Mouse (Mus musculus) adrenal gland, postnatal 25 days (tissue): Measurements from ENCODE around the gene Pcp4l1. TPM values are rescaled to one million over a fixed set of nuclear protein-coding genes. Genes with fewer than 3 reads are reported as not detected.

Source experiments
- DNase-seq: peaks from one replicate; pipeline ENCODE4 v3.0.0; 2021; ENCODE audit warnings: mixed read lengths
- total RNA-seq: library from RNA; stranded (reverse); gene quantifications from 2 replicates; pipeline ENCODE4 v1.2.3, GENCODE M21; 2021

The Pcp4l1 gene
- total RNA-seq, 1 experiment from 2014 or later = 36.1 TPM

DNA sequence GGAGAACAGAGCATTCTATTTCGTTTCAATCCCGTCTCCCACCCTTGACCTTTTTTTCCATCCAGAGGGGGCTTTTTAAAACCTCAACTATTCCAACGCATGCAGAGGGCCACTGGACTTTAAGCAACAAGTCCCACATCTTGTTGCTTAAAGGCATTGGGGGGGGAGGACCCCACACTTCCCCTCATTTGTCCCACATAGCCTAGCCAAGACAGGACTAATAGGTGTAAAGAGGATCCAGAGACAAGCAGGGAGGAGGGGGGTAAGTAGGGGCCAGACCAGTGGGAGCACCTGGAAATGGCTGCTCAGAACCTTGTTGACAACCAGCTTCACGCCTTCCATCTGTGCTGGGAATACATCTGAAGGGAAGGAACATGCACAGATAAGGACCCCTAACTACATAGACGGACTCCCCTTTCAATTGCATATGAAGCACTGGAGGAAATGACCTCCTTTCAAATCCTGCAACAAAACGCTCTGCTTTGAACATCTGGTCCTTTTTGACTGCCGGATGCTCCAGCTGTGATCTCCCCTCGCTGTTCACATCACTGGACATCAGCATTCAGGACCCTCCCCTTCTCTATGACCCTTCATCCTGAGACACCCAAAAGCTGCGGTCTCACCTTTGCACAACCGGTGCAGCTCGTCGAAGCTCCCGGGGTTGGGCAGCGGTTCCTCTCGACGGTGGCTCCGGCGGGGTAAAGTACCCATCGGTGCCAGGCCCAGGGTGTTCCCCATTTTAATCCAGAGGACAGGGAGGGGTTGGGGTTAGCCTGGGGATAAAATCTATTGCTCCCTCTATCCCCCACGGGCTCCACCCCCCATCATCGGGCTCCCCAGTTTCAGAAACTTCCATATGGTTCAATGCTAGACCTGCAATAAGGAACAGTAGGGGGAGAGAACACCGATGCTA is 25.5 kb upstream of the Pcp4l1 start:
- no peak for DNase-seq

DNA sequence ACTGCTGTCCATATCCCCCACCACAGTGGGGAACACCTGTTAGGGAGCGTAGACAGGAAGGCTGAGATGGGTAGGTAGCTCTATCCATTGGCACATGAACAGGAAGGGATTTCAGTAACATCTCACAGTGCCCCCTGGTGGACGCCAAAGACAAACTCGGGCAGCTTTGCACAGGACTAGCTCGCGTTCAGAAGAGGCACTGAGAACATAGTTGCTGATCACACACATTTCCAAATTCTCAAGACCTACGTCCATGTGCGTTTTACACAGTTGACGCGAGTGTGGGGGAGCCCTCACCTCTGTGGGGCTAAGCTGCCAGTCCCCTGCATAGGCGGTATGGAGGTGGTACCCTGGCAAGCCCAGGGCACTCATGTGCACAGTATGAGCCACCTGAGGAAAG is 24.8 kb upstream of the Pcp4l1 start:
- peak; percentile 85 for DNase-seq

DNA sequence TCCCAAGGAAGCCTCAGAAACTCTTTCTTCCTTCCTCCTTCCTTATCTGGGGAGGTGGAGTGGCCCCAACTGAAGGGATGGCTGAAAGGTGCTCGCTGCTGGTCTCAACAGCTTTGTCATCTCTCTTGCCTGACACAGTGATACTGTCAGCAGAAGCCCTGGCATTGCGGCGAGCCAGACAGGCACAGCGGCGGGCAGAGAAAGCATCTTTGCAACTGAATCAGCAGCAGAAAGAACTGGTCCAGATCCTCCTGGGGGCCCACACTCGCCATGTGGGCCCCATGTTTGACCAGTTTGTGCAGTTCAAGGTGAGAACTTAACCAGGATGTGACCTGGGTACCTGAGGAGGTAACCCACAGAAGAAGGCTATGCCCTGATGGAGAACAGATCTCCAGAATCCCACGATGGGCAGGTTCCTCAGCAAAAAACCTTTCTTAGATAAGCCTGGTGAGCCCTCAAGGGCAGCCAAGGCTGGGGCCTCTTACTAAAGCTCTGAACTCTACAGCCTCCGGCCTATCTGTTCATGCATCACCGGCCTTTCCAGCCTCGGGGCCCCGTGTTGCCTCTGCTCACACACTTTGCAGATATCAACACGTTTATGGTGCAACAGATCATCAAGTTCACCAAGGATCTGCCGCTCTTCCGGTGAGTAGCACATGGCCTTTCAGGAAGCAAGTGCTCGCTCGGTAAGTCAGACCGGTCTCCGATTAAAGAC is 20.3 kb upstream of the Pcp4l1 start:
- DNase-seq = no peak

DNA sequence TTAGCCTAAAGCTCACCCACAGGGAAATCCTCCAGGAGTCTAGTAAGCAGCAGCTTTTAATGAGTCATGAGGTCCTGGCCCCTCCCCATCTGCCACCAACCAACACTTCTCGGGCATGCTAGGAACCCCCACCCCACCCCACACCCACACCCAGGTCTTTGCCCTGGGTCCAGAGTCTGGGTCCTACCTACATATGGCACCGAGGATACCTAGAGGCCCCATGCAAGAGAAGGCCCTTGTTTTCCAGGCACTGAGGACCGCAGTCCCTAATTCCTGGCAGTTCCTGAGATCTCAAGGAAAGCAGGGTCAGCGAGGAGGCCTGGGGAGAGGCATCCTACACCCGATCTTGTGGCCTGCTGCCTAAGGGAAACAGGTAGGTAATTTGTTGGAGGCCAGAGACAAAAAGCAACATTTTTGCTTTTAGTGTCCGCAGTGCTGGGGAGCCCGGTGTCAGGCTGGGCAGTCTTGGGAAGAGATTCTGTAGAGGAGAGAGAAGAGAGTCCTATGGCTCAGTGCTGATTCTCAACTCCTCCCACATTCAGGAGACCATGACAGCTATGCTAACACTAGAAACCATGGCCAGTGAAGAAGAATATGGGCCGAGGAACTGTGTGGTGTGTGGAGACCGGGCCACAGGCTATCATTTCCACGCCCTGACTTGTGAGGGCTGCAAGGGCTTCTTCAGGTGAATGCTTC is 17.9 kb upstream of the Pcp4l1 start, which contains the start of gene Nr1i3:
TSS of gene Nr1i3 (plus strand) at position 170 of the 696 bp plus-strand sequence.
- DNase-seq = no peak

DNA sequence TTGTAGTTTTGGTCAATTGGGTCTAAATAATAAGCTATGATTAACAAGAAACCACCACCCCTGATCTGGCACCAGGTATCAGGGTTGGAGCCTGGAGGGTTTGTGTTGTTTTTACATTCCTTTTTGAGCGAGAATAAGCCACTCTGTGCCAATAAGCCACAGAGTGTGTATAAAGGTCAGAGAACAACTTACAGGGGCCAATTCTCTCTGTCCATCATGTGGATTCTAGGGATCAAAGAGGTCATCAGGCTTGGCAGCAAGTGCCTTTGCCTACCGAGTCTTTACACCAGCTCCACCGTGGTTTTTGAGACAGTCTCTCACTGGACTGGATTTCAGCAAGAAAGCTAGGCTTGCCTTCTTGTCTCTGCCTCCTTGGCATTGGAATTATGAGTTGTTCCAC is 16.8 kb upstream of the Pcp4l1 start:
- DNase-seq = no peak

DNA sequence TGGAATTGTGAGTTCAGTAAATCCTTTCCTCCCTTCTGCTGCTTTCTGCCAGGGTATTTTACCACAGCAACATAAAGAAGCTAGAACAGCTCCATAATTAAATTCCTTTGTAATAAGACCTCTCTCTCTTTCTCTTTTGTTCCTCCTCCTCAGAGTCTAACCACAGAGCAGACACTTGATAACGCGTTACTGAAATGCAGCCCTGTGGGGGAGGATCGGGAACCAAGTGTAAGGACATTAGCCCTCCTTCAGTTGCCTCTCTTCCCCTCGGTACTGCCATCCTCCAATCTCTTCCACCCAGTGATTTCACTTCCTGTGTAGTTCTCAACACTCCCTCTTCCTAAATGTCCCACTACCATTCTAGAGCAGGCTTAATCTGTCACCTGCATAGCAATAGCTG is 13.3 kb upstream of the Pcp4l1 start:
- no peak for DNase-seq

DNA sequence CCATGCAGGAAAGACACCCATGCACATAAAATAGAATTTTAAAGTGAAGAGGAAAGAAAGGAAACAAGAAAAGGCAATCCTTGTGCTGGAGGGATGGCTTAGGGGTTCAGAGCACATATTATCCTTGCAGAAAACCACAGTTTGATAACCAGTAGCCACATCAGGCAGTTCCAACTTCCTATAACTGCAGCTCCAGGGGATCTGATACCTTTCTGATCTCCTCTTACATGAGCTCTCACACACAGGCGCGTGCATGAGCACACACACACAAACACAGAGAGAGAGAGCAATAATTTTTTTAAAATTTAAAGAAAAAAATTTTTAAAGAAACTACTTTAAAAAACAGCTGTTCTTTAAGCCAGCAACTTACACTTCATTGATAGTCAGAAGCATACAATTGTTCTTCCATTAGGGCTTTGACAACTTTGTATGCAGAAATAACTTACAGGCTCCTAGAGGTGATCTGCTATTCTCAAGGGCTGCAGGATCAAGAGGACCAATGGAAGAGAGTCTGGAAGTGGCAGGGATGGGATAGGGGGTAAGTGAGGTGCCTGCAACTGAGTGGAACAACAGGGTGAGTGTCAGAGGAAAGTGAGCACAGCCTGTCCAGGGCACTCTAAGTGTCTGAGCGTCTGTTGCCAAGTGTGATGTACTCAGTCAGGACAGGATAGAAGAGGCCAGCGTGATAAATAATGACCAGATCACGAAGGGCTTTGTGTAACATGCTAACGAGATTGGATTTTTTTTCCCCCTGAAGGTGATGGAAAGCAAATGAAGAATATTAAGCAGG is 9.8 kb upstream of the Pcp4l1 start:
- no peak for DNase-seq

DNA sequence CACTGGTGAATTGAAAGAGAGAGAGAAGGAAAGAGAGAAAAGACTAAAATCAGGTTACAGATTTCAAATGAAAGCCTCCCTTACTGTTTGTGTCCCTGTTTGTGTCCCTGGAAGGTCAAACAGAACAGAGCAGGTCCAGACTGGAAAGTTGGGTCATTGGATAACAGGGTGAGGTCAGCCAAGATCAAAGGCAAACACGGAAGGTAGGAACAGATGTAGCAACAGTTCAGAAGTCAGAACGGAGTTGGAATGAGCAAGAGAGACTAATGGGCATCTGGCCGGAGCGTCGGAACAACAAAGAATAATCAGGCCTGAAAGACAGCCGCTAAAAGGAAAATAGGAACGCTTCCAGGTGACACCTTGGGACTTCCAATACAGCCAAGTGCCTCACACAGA is 8.2 kb upstream of the Pcp4l1 start:
- DNase-seq = no peak

DNA sequence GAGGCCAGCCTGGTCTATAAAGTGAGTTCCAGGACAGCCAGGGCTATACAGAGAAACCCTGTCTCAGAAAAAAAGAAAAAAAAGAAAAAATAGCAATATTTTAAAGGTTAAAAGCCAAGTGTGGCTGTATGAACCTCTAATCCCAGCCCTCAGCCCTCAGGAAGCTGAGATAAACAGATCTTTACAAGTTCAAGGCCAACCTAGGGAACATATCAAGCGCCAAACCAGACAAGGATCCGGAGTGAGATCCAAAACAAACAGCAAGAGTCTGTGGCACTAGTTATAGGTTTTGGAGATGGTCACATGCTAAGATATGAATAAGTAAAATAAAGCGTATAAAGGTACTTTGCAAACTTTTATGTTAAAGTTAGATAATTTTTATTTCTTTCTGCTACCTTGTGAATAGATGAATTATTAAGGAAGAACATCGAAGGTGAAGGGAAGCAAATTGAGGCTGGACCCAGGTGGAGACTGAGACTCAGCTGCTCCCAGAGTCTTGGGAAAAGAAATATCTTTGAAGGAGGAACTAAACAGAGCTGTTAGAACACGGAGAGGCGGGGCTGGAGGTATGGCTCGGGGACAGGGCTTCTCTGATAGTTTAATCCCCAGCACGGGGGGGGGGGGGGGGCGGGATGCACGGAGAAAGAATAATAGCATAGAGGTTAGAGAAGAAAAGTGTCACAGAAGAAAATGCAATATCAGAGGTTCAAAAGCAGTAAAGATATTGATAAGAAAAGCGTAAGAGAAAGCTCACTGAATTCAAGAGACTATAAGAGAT is 7.6 kb upstream of the Pcp4l1 start:
- DNase-seq = no peak

DNA sequence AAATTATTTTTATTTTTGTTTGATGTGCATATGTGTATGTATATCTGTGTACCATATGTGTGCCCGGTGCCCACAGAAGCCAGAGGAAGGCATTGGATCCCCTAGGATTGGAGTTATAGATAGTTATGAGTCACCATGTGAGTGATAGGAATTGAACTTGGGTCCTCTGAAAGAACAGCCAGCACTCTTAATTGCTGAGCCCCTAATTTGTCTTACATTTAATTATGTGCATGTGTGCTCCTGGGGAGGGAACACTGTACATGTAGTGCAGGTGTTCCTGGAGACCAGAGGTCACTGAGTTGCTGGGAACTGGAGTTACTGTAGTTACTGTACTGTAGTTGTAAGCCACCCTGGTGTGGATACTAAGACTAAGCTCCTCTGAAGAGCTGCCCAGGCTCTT is 4.7 kb upstream of the Pcp4l1 start:
- DNase-seq = no peak

DNA sequence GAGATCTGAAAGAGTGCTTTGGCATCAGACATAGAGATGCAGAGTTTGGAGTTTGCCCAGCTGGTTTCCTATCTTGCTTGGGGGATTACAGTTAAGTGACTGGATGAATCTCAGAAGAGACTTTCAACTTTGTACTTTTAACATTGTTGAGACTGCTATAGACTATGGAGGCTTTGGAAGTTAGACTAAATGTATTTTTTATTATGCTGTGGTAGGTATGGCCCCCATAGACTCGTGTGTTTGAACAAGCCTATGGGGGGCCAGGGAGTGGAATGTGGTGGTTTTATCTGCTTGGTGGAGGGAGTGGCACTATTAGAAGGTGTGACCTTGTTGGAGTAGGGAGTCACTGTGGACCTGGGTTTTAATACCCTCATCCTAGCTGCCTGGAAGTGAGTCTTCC is 3.5 kb upstream of the Pcp4l1 start:
- DNase-seq = no peak

DNA sequence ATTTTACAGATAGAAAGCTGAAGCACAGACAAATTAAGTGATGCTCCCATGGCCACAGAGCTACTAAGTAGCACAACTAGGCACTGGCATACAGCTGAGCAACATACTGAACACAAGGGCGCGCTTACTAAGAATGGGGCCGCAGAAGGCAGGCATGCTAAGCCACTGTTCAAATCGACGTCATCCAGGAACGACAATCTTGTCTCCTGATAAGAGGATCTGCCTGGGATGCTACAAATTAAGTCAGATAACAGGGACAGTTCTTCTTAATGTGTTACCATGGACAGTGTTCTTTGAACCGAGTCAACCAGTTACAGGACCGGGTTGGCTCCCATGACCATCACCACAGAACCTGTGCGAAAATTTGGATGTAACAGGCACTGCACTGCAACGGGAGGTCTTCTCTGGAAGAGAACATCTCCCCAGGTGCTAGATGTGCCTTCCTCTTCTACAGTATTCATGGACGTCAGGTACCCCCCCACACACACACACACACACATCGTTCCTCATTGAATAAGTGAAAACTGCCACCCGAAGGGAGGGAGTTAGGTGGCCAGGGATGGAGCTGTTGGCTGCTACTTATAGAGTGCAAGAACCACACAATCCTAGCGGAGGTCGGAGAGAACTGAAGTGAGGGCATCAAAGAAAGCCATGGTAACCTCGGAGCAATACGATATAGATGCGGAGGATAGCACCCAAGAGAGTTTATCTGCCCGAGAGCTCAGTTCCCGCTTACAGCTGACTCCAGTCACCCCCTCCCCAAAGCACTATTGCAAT is 834 bp downstream of the Pcp4l1 start:
- no peak for DNase-seq

DNA sequence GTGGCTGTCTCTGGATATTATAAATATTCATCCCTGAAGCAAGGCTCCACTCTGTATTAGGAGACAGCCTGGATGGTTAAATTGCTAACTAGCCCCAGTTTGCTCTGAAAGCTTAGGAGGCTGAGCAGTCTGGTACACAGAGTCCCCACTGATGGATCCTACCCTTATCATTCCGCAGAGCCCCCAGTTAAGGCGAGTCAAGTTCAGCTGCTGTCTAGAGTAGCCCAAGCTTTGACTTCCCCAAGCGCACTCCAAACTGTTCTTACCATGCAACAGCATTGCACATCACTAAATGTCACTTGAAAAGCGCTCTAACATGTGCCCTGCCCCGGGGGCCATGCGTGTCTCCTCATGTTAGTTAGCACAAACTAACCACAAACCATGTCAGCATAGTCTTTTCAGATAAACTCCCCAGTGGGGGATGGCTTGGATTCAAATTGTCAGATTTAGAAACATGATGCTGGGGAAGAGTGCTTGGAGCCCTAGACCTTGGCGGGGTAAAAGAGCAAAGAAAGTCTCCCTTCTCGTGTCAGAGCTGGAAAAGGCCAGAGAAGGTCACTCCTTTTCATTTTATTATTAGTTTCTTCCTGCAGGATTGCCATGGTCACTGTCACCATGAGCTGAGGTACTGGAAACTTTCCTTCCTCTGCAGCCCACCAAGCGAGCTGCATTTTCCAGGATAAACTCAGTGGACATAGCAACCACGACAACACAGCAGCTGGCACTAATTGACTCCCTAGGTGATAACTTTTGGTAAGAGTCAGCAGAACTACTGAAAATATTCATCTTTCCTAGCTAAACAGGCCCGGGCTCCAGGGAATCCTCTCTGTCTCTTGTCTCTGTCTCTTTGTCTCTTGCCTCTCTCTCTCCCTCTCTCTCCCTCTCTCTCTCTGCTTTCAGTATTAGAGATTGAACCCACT is 1.9 kb downstream of the Pcp4l1 start:
- no peak for DNase-seq

DNA sequence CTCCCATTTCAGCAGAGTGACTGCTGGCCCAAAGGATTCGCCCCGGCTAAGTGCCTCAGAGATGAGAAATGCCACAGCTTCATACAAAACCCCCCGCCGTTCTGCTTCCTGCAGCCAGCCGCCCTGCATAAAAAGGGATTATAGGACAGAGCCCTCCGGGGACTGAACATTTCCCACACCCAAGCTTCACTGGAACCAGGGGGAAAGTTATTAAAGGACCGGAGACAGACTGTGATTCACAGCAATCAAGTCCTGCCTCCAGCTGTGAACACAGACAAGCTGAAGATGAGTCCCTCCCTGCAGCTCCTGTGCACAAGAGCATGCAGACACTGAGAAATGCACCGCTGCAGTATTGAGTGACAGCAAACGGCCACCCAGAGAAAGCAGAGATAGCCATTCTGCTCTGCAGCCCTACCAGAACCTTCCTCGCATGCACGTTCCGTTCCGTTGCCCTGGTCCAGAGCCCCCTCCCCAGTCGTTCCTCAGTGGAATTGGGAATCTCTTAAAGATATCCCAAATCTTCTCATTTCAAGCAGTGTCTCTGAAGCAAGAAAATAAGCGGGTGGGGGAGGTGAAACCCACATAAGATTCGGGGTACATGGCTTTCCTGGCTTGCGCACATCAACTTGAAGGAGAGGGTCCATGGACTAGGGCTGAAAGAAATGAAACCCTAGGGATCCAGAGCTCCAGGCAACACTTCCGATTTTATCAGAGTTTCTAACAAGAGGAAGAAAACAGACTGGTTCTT is 2.8 kb downstream of the Pcp4l1 start:
- no peak for DNase-seq

DNA sequence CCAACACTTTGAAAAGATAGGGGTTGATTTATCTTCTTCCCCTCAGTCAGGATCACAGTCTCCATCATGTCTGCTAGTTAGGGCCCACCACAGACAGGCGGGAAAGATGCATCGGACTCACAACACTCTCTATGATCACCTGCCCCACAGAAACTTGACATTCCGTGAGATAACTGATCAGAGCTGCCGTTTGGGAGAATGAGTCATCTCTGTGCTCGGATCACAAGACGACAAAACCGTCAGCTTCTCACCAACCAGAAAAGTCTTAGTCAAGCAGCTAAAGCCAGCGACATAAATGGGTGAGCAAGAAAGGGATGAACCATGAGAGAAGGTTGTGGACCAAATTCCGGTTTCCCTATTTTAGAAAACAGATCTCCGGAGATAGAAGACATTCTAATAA is 3.8 kb downstream of the Pcp4l1 start:
- no peak for DNase-seq

DNA sequence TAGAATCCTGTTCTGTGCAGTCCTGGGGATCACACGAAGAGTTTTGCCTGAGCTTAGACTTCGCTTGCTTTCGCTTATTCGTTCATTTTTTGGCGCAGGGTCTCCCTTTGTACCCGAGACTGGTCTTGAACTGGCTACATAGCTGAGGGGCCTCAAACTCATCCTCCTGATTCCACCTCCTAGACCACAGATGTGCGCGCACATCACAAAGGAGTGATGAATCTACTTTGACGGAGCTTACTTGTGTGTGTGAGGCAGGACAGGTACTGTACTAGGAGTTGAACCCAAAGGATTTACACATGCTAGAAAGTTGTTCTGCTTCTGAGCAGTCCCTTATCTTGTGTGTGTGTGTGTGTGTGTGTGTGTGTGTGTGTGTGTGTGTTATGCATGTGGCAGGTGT is 5.2 kb downstream of the Pcp4l1 start:
- no peak for DNase-seq

DNA sequence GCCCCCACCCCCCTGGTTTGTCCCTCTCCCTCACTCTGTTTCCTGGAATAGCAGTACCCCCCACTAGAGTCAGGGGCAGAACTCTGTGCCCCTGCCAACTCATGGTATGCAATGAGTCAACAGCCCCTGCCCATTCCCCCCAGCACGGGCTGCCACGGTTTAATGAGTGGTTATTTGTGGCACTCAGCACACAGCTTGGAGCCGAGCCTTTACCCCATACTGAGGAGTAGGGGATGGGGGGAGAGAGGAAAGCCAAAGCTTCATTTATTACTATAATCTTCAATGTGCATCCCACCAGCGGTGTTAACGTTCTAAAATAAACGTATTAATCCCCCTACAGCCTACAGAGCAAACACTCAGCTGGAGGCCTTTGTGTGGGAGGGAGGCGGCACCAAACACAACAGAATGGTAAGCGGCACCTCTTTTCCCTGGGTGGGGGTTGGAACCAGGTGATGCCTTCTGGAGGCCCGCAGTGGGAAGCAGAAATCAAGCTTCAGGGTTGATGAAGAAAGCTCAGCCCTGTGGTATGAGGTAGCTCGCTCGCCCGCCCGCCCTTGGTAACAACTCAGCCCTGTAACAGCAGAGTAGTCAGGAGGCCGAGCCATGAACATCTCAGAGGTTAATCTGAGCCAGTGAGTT is 6.5 kb downstream of the Pcp4l1 start:
- no peak for DNase-seq

DNA sequence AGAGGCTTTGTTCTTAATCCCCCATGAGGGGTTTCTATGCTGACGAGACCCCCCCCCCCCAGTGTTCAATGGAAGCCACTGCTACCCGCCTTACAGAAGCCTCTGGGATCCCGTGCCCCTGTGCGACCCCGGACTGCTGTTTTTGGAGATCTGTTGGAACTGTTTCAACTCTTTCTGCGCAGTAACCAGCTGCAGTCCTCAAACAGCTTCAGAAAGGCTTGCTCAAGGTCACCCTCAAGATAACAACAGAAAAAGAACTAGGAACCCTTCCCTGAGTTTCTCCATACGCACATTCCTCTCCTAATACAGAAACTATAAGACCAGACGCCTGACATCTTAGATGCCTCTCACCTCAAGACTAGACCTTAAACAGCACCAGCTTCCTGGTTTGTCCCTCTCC is 7.0 kb downstream of the Pcp4l1 start:
- no peak for DNase-seq
